Comparison of ENCODE assay signal across 19 mouse cellular contexts in the genomic region with DNA sequence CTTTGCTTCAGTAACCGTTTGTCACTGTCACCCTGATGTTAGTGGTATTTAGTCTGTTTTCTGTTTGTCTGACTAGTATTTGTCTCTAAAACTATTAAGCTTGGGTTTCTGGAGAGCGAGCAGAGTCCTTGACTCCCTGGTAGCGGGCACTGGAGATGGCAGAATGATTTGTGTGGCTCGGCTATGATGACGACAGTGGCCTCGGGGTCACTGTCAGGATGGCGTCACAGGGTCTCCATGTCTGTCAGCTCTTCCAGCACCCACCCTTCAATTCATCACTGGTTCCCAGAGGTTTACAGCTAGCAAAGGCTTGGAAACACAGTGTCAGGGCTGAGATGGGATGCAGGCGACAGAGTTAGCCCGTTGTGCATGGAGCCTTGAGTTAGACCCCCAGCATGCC. TPM values are rescaled to one million over a fixed set of nuclear protein-coding genes. Genes with fewer than 3 reads are reported as not detected.
DNase-seq lines count a peak whose midpoint lies in the region; ATAC-seq and TF ChIP-seq lines count a peak whose summit lies in the region.
"Had no signal": no experiment of that assay in that cellular context is flagged by ENCODE, and none has a peak within 500 bp of the region (broad histone marks: within the 10 kb centered on the region; RNA-seq: fewer than 3 reads in every experiment).

No protein-coding gene starts in this region.

- no peaks in the 10 kb centered on the region for H3K36me3 ChIP-seq in liver, adult 2 months (ENCODE audit: control insufficient read depth, insufficient read depth, low read length)
- no peaks in the 10 kb centered on the region for H3K36me3 ChIP-seq in liver, postnatal 0 days (replicated peaks; ENCODE audit: insufficient read depth, low read length)
- H3K36me3 ChIP-seq in midbrain, embryonic 16.5 days (ENCODE audit: control insufficient read depth, insufficient read depth, low read length) = no peaks in the 10 kb centered on the region
- H3K36me3 ChIP-seq: embryonic facial prominence, embryonic 13.5 days; forebrain, embryonic 12.5 days; heart, embryonic 15.5 days had no signal

- WGBS in liver, adult 2 months = 54% methylated on average over 9 of the region's 9 CpGs
- 69% methylated on average over 9 of the region's 9 CpGs for WGBS in liver, postnatal 0 days (ENCODE audit: insufficient replicate concordance)
- WGBS in midbrain, embryonic 16.5 days = 85% methylated on average over 9 of the region's 9 CpGs

- DNase-seq in liver, adult 2 months (ENCODE audit: extremely low read depth, low read depth, low spot score) = no peak
- DNase-seq in liver = no peak
- DNase-seq in adrenal gland, adult 2 months = peak; percentile 90
- DNase-seq in adrenal gland, postnatal 25 days = peak; percentile 66
- no peak for DNase-seq in liver, postnatal 0 days
- no peak for DNase-seq in urinary bladder, postnatal 14 days (ENCODE audit: low spot score)
- DNase-seq: cerebellum, adult 18-20 months; cerebellum, adult 9-11 months; cerebellum, postnatal 36 days; gastrocnemius, postnatal 10 days; heart, adult 2 months; heart, postnatal 14 days had no signal

- H3K79me2 ChIP-seq in liver, adult 2 months (ENCODE audit: control insufficient read depth, insufficient read depth, low read length) = no peaks in the 10 kb centered on the region

- H3K4me2 ChIP-seq in liver, postnatal 0 days (ENCODE audit: low read depth, low read length) = no peak overlapping the region
- H3K4me2 ChIP-seq in midbrain, embryonic 16.5 days (ENCODE audit: low read length) = no peak overlapping the region
- H3K4me2 ChIP-seq: embryonic facial prominence, embryonic 13.5 days; forebrain, embryonic 12.5 days; heart, embryonic 11.5 days; heart, embryonic 15.5 days; hindbrain, embryonic 14.5 days had no signal

- H3K27me3 ChIP-seq in liver, adult 2 months (ENCODE audit: control insufficient read depth, insufficient read depth, low read length) = no peaks in the 10 kb centered on the region
- H3K27me3 ChIP-seq in liver, postnatal 0 days (ENCODE audit: insufficient read depth, low read length) = no peaks in the 10 kb centered on the region
- no peaks in the 10 kb centered on the region for H3K27me3 ChIP-seq in midbrain, embryonic 16.5 days (ENCODE audit: control insufficient read depth, insufficient read depth, low read depth, low read length)
- H3K27me3 ChIP-seq: embryonic facial prominence, embryonic 13.5 days; forebrain, embryonic 12.5 days; heart, embryonic 15.5 days had no signal

- peak overlapping the region; percentile 14; the same call in 1 of the 2 replicates for H3K27ac ChIP-seq in liver, adult 2 months (replicated peaks; ENCODE audit: insufficient read depth, low read depth, low read length)
- H3K27ac ChIP-seq in liver, postnatal 0 days (ENCODE audit: low read depth) = peak overlapping the region; percentile 78
- no peak overlapping the region for H3K27ac ChIP-seq in midbrain, embryonic 16.5 days (ENCODE audit: low read length)
- H3K27ac ChIP-seq: embryonic facial prominence, embryonic 13.5 days; forebrain, embryonic 12.5 days; heart, adult 2 months; heart, embryonic 15.5 days; hindbrain, embryonic 14.5 days had no signal

- no peak for ATAC-seq in liver, postnatal 0 days
- ATAC-seq in midbrain, embryonic 16.5 days = no peak
- ATAC-seq: forebrain, embryonic 16.5 days had no signal

- H3K4me1 ChIP-seq in liver, adult 2 months (ENCODE audit: control insufficient read depth, insufficient read depth, low read length) = peaks cover 12% of the 10 kb centered on the region
- peaks cover 7% of the 10 kb centered on the region; the same call in 1 of the 2 replicates for H3K4me1 ChIP-seq in liver, postnatal 0 days (ENCODE audit: insufficient read depth)
- H3K4me1 ChIP-seq in midbrain, embryonic 16.5 days (ENCODE audit: control insufficient read depth, insufficient read depth, low read length) = no peaks in the 10 kb centered on the region

- TF ChIP-seq EP300 in liver, postnatal 0 days (IDR thresholded peaks at IDR 0.05; ENCODE audit: low read depth) = no peak

- H3K4me3 ChIP-seq in liver, adult 2 months (ENCODE audit: insufficient read depth, low read depth, low read length) = no peak overlapping the region
- no peak overlapping the region for H3K4me3 ChIP-seq in liver, postnatal 0 days (ENCODE audit: low read depth, low read length)
- H3K4me3 ChIP-seq in midbrain, embryonic 16.5 days (ENCODE audit: low read depth, low read length) = no peak overlapping the region
- H3K4me3 ChIP-seq: embryonic facial prominence, embryonic 13.5 days; forebrain, embryonic 12.5 days; heart, adult 2 months; heart, embryonic 15.5 days had no signal

- H3K9me3 ChIP-seq in liver, postnatal 0 days (ENCODE audit: low read length) = no peaks in the 10 kb centered on the region
- H3K9me3 ChIP-seq in midbrain, embryonic 16.5 days (replicated peaks; ENCODE audit: control insufficient read depth, low read length, poor library complexity, severe bottlenecking) = no peaks in the 10 kb centered on the region
- H3K9me3 ChIP-seq: embryonic facial prominence, embryonic 13.5 days; forebrain, embryonic 12.5 days; heart, embryonic 15.5 days had no signal

- no peak for TF ChIP-seq CTCF in liver, adult 2 months (IDR thresholded peaks at IDR 0.05; ENCODE audit: low read depth, low read length)
- TF ChIP-seq CTCF in liver, postnatal 0 days (IDR thresholded peaks at IDR 0.05; ENCODE audit: low read depth) = no peak

- H3K9ac ChIP-seq in liver, adult 2 months (ENCODE audit: low read depth, low read length) = no peak overlapping the region
- H3K9ac ChIP-seq in liver, postnatal 0 days (replicated peaks) = no peak overlapping the region
- no peak overlapping the region for H3K9ac ChIP-seq in midbrain, embryonic 16.5 days (ENCODE audit: low read depth, low read length)
- H3K9ac ChIP-seq: embryonic facial prominence, embryonic 13.5 days; forebrain, embryonic 12.5 days; heart, embryonic 15.5 days; hindbrain, embryonic 14.5 days had no signal

- TF ChIP-seq POLR2A in liver, adult 2 months (IDR thresholded peaks at IDR 0.05; ENCODE audit: extremely low read depth, insufficient read depth, low read length) = no peak

RNA-seq across cellular contexts. Expression of gene Fgd2, which starts 23.2 kb away (rescaled TPM):
- total RNA-seq in liver, adult 2 months (2014; rRNA removed) = 7.6 and 8.9 TPM in 2 replicates
- 4.0 and 8.8 TPM in 2 replicates for polyA plus RNA-seq in liver, adult 2 months (2012; rRNA removed)
- 1 to 10 TPM; 2.6 to 3.4 TPM for total RNA-seq in adrenal gland, adult 2 months (2021)
- polyA plus RNA-seq in adrenal gland, adult 2 months (2012; rRNA removed) = 10.0 and 17.2 TPM in 2 replicates
- total RNA-seq in adrenal gland, postnatal 25 days (2021) = 1.6 and 3.0 TPM in 2 replicates
- 6.3 and 8.9 TPM in 2 replicates for polyA plus RNA-seq in liver, postnatal 0 days (2015; fragmentation: Nextera tagmentation; extraction: Ambion mirVana)
- polyA plus RNA-seq in midbrain, embryonic 16.5 days (2015; fragmentation: Nextera tagmentation; extraction: Ambion mirVana) = 8.6 and 12.7 TPM in 2 replicates

RNA-seq across cellular contexts. Expression of gene Mtch1, which starts 36.2 kb away (rescaled TPM):
- total RNA-seq in liver, adult 2 months (2014; rRNA removed) = 82.7 and 93.8 TPM in 2 replicates
- 136 and 143 TPM in 2 replicates for polyA plus RNA-seq in liver, adult 2 months (2012; rRNA removed)
- total RNA-seq in adrenal gland, adult 2 months (2021) = 100 to 1,000 TPM; 220 to 280 TPM
- polyA plus RNA-seq in adrenal gland, adult 2 months (2012; rRNA removed) = 331 and 392 TPM in 2 replicates
- 231 and 242 TPM in 2 replicates for total RNA-seq in adrenal gland, postnatal 25 days (2021)
- polyA plus RNA-seq in liver, postnatal 0 days (2015; fragmentation: Nextera tagmentation; extraction: Ambion mirVana) = 49.0 and 57.5 TPM in 2 replicates
- polyA plus RNA-seq in midbrain, embryonic 16.5 days (2015; fragmentation: Nextera tagmentation; extraction: Ambion mirVana) = 463 and 470 TPM in 2 replicates

Comparison
In these comparisons a context has a peak if more than half of its experiments do, and no peak if none do; other contexts are left out.
1. DNase-seq: peak in adrenal gland, adult 2 months (single experiment) and adrenal gland, postnatal 25 days (single experiment); none in liver, adult 2 months (single experiment), liver (single experiment), liver, postnatal 0 days (single experiment) and urinary bladder, postnatal 14 days (single experiment).